Mouse (Mus musculus): ENCODE data around the gene Gm29866.
"Not testable (repeated sequence)": the region's sequence is repeated elsewhere in the genome, so short reads cannot be mapped to it uniquely, and the experiment has no call there.

The Gm29866 gene

GRCm38 (mm10) chrY:20993557-20993956 is at the start of gene Gm29866:
Gene Gm29866 (minus strand): TSS chrY:20993657.
- DNase-seq (ENCODE audit: low spot score), result not testable (repeated sequence)
